Mouse (Mus musculus): Measurements from ENCODE around the gene Ntrk3.

The Ntrk3 gene

GRCm38 (mm10) chr7:78443373-78444036 is 294.3 kb downstream of the Ntrk3 start:
- DNase-seq (ENCODE audit: low spot score): no peak

- no peak for DNase-seq (ENCODE audit: low spot score)
These were observed 296.1 kb downstream of the Ntrk3 start for GRCm38 (mm10) chr7:78441706-78442105.

DNA sequence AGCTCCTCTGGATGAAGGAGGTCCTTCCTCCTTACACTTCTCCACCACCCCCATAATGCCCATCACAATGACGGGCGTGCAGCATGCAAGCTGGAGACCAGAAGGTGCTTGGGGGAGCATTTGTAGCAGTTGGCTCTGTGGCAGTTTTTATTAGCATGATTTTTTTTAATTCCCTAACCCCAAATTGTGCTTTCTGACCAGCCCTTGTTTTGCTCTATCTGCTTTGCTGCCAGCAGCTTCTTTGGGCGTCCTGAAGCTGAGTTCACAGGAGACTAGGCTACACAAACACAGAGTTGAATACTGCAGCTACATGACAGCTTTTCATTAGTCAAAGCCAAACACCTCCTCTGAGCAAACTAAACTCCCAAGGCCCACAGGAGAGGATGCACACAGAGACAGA is 296.9 kb downstream of the Ntrk3 start:
- DNase-seq (ENCODE audit: low spot score): no peak

GRCm38 (mm10) chr7:78440476-78440875 is 297.3 kb downstream of the Ntrk3 start:
- DNase-seq (ENCODE audit: low spot score): no peak

DNA sequence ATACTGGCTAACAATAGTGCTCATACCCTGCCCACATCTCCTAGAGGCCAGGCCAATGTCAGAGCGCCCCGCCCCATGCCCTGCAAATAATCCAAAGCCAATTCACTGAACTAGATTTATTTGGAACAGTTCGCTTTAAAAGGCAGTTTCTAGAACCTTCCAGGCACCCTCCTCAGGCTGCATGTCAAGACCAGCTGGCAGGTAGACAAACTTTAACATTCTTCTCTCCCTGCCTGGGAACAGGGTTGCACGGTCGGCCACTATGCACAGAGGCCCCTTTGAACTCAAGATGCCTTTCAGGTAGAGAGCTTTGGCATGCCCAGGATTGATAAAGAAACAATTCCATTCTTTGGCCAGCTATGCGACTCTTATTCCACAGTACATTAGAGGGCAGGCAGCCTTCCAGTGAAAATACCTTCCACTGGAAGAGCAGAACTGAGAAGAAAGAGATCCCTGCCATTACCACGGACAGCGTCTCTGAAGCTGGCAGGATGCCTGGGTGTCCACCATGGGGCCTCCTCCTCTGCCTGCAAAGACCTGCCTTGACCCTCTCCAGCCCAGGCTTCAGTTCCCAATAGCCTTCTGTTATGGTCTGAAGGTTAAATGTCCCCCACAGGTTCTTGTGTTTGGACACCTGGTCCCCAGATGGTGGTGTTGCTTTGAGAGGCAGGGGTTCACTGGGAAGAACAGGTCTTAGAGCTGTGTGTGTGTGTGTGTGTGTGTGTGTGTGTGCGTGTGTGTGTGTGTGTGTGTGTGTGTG is 298.3 kb downstream of the Ntrk3 start:
- DNase-seq (ENCODE audit: low spot score): no peak

DNA sequence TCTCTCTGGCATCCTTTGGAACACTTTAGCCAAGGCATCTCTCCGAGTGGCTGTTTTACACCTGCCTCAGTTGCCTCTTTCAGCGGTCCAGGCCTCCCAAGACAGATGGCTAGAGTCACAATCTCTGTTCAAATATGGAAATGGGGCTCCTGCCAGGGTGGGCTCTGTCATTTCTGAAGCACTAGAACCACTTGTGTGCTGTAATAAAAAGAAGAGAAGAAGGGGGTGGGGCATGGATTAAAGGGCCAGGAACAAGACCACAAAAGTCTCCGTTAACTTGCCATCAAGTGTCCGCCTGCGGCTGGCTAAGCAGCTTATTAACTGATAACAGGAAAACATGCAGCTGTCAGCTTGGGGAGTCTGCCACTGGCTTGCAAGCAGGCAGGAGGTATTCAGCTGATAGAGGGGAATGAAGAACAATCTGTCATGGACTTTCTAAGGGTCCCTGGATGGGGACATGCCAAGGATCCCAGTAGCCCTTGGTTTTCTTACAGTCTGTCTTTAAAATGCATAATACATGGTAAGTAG is 304.1 kb downstream of the Ntrk3 start:
- no peak for DNase-seq (ENCODE audit: low spot score)

DNA sequence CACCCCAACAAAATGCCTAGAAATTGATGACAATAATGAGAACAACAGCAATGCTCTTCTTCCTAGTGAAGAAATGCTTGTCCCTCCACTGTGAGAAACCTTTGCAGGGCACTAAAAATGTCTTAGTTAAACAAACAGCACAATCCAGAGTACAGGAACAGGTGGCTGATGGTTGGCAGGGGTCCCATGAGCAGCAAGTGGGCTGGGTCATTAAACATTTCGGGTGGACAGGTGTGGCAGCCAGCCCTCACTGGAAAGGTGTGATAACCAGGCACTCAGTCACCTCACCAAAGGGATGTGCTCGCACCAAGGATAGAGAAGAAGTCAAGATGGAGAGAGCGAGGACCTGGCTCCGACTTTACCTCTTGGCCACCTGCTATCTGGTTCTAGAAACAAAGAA is 306.2 kb downstream of the Ntrk3 start:
- DNase-seq (ENCODE audit: low spot score): no peak

GRCm38 (mm10) chr7:78412172-78412571 is 325.6 kb downstream of the Ntrk3 start:
- DNase-seq (ENCODE audit: low spot score): no peak

GRCm38 (mm10) chr7:78409970-78410369 is 327.8 kb downstream of the Ntrk3 start:
- DNase-seq (ENCODE audit: low spot score): no peak

DNA sequence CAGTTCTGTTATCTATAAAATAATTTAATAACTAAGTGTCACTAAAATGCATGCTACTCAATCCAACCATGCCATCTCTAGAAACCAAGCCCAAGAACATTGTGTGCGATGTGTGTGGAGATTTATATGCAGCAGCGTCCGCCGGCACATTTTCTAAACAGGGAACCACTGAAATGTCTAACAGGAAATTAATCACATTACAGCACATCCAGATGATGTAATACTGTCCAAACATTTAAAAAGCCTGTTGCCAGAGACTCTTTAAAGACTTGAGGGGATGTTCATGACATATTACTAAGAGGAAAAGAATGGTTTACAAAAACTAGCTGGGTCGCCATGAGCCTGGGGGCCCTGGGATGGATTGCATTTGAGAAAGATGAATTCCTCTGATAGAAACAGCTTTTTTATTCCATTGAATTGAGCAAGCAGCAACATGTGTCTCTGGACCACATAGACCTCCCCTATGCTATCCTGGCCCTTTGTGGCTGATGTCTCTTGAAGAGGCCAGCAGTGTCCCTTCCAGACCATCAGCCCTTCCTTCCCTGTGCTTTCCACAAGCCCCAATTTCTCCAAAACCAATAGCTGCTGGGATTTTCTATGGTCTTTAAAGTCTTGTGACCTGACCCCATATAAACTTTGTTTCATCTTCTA is 331.0 kb downstream of the Ntrk3 start:
- DNase-seq (ENCODE audit: low spot score): no peak

GRCm38 (mm10) chr7:78404481-78404880 is 333.3 kb downstream of the Ntrk3 start:
- DNase-seq (ENCODE audit: low spot score): no peak

GRCm38 (mm10) chr7:78402495-78402894 is 335.3 kb downstream of the Ntrk3 start:
- no peak for DNase-seq (ENCODE audit: low spot score)

GRCm38 (mm10) chr7:78400219-78400618 is 337.6 kb downstream of the Ntrk3 start:
- no peak for DNase-seq (ENCODE audit: low spot score)

DNA sequence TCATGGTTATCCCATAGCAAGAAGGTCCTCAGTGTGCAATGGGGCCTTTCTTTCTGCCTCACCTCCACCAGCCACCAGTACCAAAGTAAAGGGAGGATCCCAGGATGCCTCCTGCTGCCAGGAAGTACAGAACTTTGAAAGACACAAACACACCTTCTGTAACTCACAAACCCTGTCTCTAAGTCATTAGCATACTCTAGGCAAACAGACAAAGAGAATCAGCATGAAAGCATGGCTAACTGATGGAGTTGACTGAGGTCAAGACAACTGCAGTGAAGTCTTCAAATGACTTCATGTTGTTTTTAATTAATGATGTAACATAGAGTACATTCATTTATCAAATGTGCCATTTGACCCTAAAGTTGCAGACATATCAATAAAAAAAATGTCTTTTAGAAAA is 339.4 kb downstream of the Ntrk3 start:
- no peak for DNase-seq (ENCODE audit: low spot score)

DNA sequence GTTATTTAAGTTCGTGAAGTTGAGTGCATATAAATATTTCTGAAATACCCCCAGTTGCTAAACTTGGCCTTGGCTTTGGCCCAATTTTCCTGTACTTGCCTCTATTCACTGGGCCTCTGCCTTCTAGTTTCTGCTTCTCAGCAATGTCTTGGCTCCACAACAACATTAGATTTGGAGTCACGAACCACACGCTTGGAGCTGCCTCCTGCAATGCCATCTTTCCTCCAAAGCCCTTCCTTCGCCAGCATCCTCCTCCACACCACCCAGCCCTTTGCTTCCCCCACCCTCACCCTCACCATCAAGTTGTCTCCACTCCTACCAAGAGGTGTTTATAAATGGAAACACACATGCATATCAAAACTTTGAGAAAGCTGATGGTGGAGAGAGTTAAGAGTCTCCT is 340.6 kb downstream of the Ntrk3 start:
- DNase-seq (ENCODE audit: low spot score): no peak

DNA sequence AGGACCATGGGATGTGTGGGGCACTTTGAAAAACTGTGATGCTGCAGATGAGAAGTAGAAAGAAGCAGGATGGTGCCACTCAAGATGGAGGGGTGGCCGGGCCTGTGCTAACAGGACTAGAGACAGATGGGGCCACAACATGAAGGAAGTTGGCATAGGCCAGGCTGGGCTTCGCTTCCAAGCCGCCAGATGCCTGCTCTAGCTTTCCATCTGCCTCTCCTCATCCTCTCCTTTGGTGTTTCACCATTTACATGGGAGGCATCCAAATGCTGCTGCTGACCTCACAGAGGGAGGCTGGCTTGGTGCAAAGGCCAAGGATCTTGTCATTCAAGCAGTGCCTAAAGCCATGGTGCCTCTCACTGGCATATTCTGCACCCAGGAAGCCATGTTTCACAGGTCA is 347.8 kb downstream of the Ntrk3 start:
- no peak for DNase-seq (ENCODE audit: low spot score)

DNA sequence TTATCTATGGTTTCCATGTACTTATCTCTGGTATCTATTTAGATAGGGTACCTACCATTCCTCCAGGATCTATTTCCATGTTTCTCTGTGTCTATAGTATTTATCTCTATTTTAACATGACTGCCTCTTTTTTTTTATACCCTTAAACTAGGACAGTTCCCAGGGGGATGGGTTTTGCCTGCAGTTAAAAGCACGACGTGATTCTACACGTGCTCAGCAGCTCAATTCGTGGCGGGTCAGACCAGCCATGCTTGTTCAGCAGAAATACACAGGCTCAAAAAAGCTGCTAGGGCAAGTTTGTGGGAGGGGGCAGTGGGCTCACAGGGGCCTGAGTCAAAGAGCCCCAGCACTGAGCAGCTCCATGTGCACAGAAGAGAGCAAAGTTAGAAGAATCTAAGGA is 349.7 kb downstream of the Ntrk3 start:
- DNase-seq (ENCODE audit: low spot score): no peak

GRCm38 (mm10) chr7:78385971-78386370 is 351.8 kb downstream of the Ntrk3 start:
- DNase-seq (ENCODE audit: low spot score): no peak

DNA sequence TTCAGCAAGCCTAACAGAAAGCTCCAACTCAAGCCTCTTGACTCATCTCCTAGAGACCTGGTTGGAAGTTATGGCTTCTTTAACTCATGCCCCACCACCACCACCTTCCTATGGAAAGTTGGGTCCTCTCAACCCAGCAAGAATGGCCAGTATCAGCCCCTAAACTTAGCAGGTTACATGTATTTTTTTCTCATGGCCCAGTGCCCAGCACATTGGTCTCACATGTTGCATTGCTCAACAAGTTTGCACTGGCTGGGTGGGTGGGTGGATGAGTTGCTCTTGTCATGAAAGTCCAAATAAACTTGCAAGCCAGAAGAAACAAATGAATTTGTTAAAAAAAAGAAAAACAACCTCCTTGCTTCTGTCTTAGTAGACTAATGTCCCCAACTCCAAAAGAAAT is 353.7 kb downstream of the Ntrk3 start:
- DNase-seq (ENCODE audit: low spot score): no peak

GRCm38 (mm10) chr7:78382126-78382525 is 355.7 kb downstream of the Ntrk3 start:
- no peak for DNase-seq (ENCODE audit: low spot score)

DNA sequence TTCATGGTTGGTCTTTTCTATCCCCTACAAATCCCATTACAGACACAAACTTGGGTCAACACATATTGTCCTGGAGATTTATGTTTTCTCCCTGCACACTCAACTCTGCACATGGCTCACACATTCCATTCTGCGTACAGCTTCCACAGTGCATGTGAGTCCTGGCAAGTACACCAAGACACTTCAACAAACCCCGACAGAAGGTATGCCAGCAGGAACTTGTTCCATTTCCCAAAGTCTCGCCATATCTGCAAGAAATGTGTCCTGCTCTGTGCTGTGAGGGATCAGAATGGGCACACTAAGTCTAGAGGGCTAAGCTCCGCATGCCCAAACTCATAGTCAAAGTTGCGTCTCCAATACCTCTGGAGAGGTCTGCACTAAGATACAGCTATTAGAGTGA is 358.0 kb downstream of the Ntrk3 start:
- no peak for DNase-seq (ENCODE audit: low spot score)

DNA sequence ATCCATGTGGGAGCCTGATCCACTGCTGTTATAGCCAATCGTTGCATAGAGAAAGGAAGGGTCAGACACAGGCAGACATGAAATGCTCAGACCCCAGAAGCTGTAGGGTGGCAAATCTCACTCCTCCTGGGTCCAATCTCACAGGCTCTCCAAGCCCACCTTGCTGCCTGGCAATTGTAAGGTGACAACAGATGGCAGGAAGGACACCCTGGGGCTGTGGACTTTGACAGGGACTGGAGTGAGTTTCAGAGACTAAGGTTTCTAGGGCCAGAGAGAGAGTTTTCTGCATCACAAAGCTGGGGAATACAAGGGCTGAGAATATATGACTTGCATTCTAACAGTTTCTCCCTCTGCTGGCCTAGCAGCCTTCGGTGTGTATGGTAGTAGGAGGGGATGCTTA is 359.5 kb downstream of the Ntrk3 start:
- DNase-seq (ENCODE audit: low spot score): no peak

GRCm38 (mm10) chr7:78376875-78377274 is 360.9 kb downstream of the Ntrk3 start:
- no peak for DNase-seq (ENCODE audit: low spot score)

All from urinary bladder, postnatal 10 days (tissue).